Mouse (Mus musculus) bone marrow macrophage, adult 2 months (primary cell): ENCODE data around the gene Lrrc8d.

Source experiments
- CTCF ChIP-seq: IDR thresholded peaks from 2 replicates; pipeline ENCODE4 v1.5.1; 2012; ENCODE audit warnings: low read depth, mild to moderate bottlenecking, low read length, moderate library complexity
- POLR2A ChIP-seq: IDR thresholded peaks from 2 replicates; pipeline ENCODE4 v1.6.1; 2012; ENCODE audit warnings: mild to moderate bottlenecking, low read depth, low read length, borderline replicate concordance

DNA sequence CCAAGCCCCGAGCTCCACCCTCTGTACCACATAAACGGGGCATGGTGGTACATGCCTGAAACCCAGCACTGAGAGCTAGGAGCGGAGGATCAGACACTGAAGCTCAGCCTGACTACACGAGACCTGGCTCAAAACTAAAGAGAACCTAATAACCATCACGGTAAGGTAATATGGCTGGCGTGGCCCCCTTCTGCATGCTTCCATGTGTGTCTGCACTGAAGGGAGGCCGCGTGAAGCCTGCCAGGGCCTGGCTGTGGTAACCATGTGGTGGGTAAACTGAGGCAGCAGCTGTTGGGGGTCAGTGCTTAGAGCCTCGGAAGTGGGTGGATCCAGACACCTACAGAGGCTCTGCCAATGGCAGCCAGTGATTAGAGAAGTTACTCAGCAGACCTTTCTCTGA, 153.5 kb downstream of the Lrrc8d start:
- no peak for TF ChIP-seq POLR2A
- TF ChIP-seq CTCF = no peak
